Mouse (Mus musculus) thymus, adult 2 months (tissue): ENCODE measurements around the gene Ankrd34b.

Source experiments
- CTCF ChIP-seq: fragments of 200-500 bp; IDR thresholded peaks from 2 replicates; pipeline ENCODE4 v1.5.1; 2012; ENCODE audit warnings: mild to moderate bottlenecking, control low read depth, low read length, moderate library complexity, borderline replicate concordance; ENCODE audit not compliant: control insufficient read depth, poor library complexity, insufficient read depth; ENCODE audit errors: extremely low read depth
- POLR2A ChIP-seq: fragments of 200-500 bp; IDR thresholded peaks from 2 replicates; pipeline ENCODE4 v1.6.1; 2012; ENCODE audit warnings: mild to moderate bottlenecking, low read length, control low read depth, moderate library complexity; ENCODE audit not compliant: control insufficient read depth, poor library complexity, insufficient read depth; ENCODE audit errors: extremely low read depth

- no peak for TF ChIP-seq CTCF
- TF ChIP-seq POLR2A: no peak
Observed at GRCm38 (mm10) chr13:92398491-92399384, 27.0 kb upstream of the Ankrd34b start.
